Mouse (Mus musculus) cerebellum, adult 2 months (tissue): ENCODE measurements at regions not wholly inside any gene's neighbourhood (a gene's known extent, or its start where the extent isn't known, plus 50 kb on each side); places are given as distances from the start of the nearest gene placed in this dataset.

ENCODE experiments used
- CTCF ChIP-seq: fragments of 200-500 bp; IDR thresholded peaks from 2 replicates; pipeline ENCODE4 v1.5.1; 2011; ENCODE audit warnings: low read depth, mild to moderate bottlenecking, control low read depth, low read length, moderate library complexity, borderline replicate concordance; ENCODE audit not compliant: insufficient read depth
- POLR2A ChIP-seq: fragments of 200-500 bp; IDR thresholded peaks from 2 replicates; pipeline ENCODE4 v1.6.1; 2011; ENCODE audit warnings: low read length, control low read depth, borderline replicate concordance; ENCODE audit not compliant: insufficient read depth

DNA sequence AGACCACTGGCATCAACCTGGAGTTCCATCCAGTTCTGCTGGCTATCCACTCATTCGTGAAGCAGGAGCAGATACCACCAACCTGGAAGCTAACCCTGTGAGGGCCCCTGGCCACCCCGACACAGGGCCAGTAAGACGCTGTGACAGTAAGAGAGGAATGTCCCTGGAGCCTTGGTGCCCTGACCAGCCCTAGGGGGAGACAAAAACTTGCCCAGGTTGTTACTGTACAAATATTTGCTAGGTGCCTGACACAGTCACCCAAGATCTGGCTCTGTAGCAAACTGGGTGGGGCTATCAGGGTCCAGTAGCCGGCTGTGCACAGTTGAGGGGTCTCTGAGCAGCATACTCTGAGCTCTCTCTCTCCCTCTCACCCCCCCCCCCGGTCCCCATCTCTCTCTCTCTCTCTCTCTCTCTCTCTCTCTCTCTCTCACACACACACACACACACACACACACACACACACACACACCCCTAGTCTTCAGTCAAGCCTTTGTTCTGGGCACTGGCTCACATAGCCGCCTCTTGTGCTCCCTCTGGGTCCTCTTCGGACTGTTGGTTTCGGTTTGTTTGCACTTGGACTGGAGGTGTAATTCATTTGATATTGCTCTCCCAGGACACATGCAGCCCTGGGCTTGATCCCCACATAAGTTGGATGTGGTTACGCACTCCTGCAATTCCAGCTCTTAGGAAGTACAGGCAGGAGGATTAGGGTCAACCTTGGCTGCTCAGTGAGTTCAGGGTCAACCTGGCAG, 131.7 kb downstream of the Inhbb start:
- TF ChIP-seq CTCF (no peak), POLR2A (no peak)
